Mouse (Mus musculus) mouse embryonic stem cell (cell line): Measurements from ENCODE around the gene Trp53i13.

Experiments
- in situ Hi-C, 2 experiments: fragments of 300-500 bp; cut with MboI; formaldehyde crosslinking; loops; 1 replicate in 1 of 2; 3 replicates in 1 of 2; pipeline ENCODE4 v1.14.3; 2019 to 2020; ENCODE audit warnings: low sequenced_read_pairs in 2 of 2, low pct_unique_long_range_greater_than_20kb in 1 of 2, mixed read lengths in 1 of 2; ENCODE audit not compliant: unreplicated experiment in 1 of 2

Trp53i13 gene

DNA sequence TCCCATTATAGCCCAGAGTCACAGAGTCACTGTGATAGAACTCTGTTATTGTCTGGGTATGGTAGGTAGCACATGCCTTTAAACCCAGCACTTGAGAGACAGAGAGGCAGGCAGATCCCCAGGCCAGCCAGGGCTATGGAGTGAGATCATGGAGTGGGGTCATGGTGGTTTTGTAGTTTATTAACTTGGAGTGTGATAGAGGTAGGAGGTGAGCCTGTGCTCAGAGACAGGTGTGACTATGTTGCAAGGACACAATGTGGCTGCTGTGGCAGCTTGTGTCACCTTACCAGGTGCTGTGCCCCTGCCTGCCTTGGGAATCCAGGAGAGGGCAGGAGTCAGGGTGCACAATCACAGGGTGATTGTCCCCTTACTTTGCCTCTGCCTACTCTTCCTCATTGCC lies 20.3 kb downstream of the Trp53i13 start:
- in situ Hi-C loops = no loop called here

DNA sequence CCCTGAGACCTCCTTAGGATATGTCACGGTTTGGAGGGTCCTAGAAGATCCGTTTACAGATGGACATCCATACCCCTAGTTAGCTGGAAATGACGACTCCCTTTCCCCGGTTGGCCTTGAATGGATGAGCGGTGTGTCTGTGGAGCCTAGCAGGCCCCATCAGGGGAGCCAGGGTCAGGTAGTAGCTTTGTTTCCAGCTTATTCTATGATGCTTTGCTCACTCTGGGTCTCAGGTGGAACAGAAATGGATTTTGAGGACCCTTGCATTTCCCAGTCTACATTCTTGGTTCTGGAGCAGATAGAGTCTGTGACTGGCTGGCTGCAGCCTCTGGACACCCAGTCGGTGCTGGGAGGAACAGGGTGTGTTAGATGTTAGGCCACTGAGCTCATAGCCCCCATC lies 21.0 kb downstream of the Trp53i13 start:
- in situ Hi-C loops = no loop called here

DNA sequence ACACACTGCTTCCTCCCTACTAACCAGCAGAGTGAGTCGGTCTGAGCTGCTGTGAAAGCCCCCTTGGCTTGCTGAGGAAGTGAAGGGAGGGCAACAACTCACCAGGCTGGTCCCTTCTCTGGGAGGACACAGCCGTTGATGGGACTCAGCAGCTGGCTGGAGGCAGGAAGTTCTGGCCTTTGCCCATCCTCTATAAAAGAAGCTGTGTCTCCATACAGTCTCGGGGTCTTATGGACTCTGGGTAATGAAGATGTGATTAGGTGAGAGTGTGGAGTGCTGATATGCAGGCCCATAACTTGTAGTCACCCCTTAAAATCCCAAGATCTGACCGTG lies 21.5 kb downstream of the Trp53i13 start:
- in situ Hi-C loops = no loop called here

DNA sequence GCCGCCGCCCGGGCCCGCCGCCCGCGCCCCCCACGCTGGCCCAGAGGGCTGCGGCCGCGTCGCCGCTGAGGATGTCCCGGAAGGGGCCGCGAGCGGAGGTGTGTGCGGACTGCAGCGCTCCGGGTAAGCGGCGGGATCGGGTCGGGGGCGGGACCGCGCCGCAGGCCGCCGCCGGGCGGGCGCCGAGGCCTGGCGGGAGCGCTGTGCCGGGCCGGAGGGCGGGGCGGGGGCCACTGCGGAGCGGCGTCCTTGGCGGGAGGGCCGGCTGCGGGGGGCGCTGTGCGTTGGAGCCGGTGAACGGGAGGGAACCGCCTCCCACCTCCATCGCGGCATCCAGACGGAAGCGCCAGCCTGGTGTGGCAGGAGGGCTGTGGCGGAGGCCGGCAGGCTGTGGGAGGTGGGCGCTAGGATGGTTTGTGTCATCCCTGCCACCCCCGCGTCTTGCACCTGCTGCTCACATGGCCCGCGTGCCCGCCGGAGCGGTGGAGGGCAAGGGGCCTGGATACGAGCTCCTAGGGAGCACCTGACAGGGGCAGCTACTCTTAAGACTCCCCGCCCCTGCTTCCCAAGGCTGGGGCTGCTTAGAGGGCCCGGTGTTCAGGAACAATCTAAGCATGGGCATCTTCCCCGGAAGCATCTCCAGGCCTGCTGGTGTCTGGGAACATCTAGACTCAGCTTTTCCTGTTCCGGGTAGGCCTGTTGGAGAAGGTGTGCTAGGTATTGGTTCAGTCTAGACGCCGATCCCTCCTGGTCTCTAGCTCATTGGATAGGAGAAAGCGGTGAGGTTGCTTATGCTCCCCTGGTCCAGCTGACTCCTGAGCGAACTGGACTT lies 22.1 kb downstream of the Trp53i13 start, which contains the start of gene Git1:
Gene Git1 (plus strand): TSS at position 51 of the 832 bp plus-strand sequence.
- in situ Hi-C loops = no loop called here

DNA sequence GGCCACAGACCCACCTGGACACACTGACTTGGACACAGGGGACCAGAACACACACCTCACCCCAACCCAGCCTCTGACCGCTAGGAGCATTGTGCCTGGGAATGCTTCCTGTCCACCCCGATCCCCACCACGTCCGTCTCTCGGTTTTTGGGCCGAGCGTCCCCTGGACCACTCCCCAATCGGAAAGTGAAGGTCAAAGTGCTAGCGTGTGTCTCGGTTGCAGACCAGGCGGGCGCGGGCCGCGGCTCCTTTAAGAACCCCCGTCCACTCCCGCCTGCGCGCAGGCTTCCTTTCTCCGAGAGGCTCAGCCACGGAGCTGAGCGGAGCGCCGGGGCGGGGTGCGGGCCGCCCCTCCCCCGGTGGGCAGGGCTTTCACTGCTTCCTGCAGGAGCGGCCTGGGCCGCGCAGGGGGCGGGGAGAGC lies 22.9 kb downstream of the Trp53i13 start:
- in situ Hi-C loops = no loop called here

DNA sequence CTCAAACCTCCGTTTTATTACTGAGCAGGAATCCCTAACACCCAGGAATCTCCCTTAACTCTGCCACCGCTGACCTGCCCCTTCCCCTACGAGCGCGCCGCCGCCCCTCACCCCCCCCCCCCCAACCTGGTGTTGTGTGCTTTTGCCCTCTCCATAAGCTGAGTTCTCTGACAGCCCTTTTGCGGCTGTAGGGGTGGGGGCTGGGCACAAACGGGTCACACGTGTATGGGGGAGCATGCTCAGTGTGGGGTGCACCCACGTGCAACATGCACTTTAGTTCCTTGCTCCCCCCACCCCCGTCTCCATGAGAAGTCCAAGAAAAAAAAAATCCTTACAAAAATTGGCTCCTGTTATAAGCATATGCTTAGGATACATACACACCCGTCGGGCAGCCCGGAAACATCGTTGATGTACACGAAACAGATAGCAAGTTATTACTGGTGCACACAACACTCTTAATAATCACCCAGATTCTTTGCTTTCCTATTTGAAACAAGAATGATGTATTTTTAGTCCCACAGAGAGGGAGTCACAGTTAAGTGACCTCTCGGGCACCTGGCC lies 23.4 kb downstream of the Trp53i13 start:
- in situ Hi-C loops = no loop called here

DNA sequence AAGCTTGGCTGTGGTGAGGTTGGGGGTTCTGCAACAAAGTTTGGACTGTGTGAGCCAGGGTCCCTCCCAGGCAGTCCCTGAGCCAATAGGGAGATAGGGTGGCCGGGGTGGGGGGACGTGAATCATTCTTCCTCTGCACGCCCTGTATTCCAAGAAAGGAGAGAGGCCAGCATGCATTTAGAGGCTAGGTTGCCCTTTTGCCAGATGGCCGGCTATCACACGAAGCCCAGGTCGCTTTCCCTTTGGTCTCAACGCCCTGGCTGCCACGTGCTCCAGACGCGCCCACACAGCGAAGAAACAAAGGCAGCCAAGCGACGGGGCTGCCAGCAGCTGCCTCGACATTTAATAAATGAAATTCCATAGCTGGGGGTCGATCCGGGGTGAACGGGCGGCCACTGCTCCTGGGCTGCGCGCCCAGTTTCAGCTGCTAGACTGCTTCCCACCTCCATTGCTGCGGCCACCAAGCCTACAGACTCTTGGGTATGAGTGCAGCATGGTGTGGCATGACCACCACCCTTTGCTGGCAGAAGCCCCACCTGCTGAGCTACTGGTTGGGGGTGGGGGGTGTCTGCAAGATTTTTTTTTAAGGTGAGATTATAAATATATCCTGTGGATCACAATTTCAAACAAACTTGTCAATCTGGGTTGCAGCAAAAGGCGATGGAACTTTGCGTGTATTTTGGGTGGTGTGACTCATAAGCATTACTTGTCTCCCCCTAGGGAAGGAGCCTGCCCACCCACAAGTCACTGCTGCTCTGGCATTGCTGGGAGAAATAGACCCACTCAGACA lies 24.1 kb downstream of the Trp53i13 start:
- in situ Hi-C loops = no loop called here

DNA sequence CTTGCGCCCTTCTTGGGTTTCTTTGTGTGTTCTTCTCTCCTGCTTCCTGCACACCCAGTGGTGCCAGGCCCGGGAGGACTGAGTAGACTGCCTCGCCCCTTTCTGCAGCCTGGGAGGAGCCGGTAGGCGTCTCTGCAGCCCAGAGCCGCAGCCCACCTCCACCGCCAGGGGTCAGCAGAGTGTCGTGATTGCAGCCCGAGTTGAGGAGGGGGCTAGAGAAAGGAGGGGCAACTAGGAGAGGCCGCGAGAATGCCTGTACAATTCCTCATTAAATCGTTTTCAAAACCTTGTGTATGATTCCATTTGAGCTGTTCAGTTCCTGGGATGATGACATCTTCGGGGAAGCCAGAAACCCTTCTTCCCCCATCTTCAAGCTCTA lies 24.7 kb downstream of the Trp53i13 start:
- in situ Hi-C loops = no loop called here

DNA sequence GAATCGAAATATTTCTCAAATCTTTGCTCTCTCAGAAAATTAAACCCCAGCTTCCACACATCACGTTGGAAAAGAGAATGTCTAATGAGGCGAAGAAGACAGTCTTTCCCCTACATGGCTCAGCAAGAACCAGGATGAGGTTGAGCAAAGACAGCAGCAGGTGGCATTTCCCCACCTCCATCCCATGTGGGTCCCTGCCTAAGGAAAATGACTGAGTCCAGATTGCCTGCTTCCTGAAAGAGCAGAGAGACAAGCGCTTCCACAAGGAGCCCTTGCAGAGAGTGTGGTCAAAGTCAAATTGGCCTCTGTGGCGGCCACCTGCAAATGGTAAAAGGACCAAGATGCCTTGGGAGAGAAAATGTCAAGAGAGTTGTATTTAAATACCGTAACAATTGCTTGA lies 25.3 kb downstream of the Trp53i13 start:
- in situ Hi-C loops = no loop called here

DNA sequence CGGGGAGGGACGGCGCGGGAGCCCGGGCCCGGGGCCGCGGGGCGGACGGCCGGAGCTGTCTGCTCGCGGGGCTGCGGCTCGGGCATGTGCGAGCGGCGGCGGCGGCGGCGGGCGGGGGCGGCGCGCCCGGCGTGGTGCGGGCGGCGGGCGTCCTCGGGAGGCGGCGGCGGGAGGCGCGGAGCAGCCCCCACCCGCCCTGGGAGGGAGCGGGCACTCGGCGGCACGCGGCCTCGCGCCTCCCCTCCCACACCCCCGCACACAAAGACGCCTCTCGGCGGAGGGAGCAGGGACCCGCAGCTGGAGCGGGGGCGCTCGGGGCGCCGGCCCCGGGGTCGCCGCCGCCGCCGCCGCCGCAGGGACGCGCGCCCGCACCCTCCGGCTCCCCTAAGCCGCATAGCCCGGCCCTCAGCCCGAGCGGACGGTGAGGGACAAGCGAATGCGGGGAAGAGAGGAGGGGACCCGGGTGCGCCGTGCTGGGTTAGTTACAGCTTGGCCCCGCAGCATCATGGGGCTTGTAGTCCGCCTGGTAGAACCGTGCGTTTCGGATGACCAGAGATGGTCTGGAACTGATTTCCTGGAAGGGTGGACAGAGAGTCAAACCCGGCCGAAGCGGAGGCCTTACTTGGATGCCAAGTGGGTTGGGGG lies 26.1 kb downstream of the Trp53i13 start, which contains the start of gene Ankrd13b:
Gene Ankrd13b (minus strand): TSS at position 88 of the 645 bp plus-strand sequence.
- in situ Hi-C loops = no loop called here

DNA sequence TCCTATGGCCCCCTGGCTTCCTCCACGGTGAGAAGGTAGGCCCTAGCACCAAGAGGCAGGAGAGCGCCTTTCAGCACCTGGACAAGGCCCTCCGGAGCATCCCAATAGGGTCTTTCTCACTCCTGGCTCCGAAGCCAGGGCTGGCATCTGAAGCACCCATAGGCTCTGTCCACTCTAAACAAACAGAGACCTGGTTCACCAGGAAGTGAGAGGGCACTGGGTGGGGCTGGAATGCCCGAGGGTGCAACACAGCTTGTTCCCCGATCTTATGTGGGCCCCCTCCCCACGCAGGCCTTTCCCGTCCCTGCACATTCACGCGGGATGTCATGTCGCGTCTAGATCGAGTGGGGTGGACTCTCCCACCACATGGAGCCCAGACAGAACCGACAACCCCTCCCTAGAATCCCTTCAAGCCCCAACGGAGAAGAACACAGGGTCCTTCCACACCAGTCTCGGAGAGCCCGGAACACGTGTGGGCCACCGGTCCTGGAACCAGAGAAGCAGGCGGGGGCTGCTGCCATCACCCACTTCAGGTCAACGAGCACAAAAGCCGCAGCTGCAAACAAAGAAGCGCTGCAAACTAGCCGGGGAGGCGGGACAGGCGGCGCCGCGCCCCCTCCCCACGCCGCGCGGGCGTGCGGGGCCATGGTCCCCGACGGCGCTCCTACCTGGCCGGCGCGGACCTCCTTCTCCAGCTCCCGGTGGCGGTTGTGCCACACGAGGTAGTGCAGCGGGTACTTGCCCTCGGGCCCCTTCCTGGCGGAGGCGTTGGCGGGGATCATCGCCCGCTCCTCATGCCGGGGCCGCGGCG lies 26.8 kb downstream of the Trp53i13 start:
- in situ Hi-C loops = no loop called here

DNA sequence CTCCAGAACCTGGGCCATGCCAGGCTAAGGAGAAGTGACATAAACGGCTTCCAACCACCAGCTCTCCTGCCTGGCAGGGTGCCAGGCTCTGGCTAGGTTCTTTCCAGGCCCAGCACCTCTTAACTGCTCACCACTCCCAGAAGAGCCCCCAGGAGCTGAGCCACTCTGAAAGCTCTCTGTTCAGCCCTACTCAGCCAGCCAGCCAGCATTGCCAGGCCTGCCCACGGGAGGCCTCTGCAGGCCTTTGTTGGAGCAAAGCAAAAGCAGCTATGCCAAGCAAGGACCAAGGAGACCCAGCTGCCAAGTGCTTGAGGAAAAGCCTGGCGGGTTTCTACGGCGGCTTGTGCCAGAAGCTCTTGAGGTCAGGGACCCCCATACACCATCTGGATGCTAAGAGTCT lies 29.0 kb downstream of the Trp53i13 start:
- in situ Hi-C loops = no loop called here

DNA sequence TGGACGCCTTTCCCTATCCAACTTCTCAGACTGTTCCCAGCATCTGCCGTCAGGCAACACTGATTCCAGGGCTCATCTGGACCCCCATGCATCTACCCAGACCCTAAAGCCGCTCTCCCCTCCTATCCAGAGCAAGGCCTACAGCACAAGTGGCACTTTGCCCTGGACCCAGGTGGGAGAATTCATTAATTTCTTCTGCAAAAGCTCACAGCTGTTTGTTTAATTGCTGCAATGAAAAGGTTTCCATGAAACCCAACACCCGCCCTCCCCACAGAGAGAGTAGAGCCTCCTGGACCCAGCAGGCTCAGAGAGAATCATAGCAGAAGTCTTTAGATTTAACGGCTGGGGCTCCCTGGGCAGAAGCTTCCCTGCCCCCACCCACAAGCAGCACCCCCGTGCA lies 30.6 kb downstream of the Trp53i13 start:
- in situ Hi-C loops = no loop called here

DNA sequence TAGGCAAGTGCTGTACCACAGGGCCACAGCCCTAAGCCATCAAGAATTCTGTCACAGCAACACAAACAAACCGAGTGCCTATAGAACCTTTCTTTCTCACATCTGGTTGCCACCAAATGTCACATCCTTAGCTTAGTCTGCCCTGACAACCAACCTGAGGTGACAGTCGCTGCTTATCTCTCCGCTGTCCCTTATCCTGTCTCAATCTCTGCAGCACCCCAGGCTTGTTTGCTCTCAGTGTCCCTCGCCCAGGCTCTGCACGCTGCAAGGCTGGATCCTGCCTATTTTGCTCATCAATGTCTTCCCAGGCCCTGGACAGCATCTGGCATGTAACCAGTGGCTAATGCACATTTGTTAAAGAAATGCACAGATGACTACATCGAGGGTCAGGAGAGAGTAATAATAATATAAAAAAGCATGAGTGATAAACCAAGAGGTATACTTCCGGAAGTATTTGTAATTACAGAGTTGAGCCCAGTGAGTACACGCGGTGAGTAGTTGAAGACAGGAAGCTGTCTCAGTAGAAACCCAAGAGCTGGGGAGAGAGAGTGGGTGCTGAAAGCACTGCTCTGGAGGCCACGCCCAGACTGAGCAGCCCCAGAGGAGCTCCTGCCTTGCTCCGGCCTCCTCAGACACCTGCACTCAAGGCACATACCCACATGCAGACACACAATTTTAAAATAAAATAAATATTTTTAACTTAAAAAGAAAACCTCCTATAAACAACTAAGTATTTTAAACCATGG lies 32.1 kb downstream of the Trp53i13 start:
- in situ Hi-C loops = no loop called here

DNA sequence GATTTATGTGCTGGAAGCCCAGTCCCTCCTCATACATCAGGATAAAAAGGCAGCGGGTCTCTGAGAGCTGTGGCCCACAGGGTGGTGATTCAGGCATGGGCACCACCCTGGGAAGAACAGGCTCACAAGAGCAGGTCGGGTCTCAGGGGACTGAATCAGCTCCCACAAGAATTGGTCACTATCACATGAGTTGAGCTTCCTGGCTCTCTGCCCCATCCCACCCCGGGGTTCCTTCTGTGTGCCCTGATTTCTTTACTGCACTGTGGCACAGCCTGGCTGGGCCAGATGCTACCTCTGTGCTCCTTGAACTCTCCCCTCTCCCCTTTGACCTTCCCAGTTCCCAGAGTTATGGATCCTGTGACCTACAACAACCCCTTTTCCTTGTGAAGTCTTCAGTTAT lies 32.7 kb downstream of the Trp53i13 start:
- in situ Hi-C loops = no loop called here

DNA sequence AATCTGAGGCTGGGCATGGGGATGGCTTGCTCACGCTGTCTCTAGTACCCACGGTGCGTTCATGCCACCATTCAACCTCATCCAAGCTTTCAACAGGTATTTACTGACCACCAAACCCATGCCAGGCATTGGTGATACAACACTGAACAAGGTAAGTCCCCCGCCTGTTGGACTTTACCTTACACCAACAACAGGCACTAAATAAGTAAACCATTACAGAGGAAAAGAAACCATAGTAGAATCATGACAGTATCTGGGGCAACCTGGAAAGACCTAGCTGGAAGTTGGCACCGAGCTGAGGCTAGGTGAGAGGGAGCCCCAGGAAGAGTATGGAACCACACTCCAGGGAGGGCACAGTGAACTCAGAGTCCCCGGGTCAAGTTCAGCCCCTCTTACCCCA lies 38.9 kb downstream of the Trp53i13 start:
- in situ Hi-C loops = no loop called here

DNA sequence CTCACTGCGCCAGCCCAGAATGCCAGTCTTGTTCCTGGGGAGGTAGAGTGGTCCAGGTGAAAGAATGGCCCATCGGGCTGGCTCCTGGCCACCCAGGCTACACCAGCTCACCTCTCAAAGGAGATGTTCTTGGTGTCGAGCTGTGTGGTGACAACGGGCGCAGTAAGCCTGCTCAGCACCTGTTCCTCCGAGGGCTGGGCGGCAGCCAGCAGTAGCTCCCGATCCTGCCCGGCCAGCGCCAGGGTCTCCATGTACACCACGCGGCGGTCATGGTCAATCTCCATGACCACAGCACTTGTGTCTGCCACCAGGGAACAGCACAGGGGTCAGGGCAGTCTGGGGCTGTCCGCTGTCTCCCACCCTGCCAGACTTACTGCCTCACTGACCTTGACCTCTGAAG lies 39.6 kb downstream of the Trp53i13 start:
- in situ Hi-C loops = no loop called here

DNA sequence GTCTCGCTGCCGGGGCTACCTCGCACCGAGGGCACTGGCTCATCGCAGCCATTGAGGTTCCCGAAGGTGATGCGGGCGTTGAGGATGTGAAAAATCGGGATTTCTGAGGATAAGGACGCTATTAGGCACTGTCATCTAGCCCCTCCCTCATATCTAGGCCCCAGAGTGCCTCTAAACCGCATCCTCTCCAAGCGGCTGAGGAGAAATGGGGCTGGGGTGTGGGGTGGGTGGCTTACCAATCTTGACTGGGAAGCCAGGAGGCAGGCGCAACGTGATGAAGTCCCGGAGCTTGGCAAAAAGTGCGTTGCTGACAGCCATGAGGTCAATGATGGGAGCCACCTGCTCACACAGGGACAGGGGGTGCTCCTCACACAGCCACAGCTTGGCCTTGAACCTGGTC lies 43.0 kb downstream of the Trp53i13 start:
- in situ Hi-C loops = no loop called here
